Mouse (Mus musculus) ovary, adult 18-20 months (tissue): ENCODE results near the gene Nol4l.
A peak's percentile ranks its signal among the peaks of the same experiment; 100 is the strongest.

Experiments used
- DNase-seq: peaks from one replicate; pipeline ENCODE4 v3.0.0; 2022; ENCODE audit warnings: low spot score, mixed read lengths

The Nol4l gene

DNA sequence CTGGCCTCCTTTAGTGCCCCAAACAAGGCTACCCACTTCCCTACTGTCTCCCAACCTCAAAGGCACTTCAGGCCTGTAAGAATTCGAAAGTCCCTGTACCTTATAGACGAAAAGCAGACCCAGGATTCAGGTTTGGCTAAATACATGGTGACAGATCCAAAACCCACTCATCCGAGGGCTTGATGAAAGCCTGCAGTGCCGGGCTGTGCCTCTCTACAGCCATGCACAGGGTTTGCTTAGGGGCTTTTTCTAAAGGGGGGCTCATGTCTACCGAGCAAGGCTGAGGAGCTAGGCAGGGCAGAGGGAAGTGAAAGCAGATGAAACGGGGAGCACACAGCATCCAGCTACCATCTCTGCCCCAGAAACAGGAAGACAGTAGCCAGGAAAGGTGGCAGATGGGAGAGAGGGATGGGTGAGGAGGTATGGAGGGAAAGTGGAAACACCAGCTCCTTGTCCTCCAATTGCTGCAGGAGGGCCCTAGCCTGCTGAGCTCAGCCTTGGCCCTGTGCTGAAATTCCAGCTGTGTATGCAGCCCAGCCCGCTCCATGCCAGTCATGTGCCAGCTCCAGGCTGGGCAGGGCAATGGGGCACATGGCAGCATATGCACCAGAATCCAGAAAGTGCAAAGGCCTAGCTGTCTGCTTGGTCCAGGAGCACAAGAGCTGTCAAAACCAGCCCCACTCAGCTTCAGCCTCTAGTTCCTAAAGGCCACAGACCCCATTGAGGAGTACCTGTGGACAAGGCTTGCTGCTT, 48.5 kb downstream of the Nol4l start:
- no peak for DNase-seq

GRCm38 (mm10) chr2:153479486-153479885, 50.3 kb downstream of the Nol4l start:
- DNase-seq: no peak

- peak; percentile 40 for DNase-seq
Measured at GRCm38 (mm10) chr2:153478583-153478982, 51.2 kb downstream of the Nol4l start.

GRCm38 (mm10) chr2:153475114-153476112, 54.4 kb downstream of the Nol4l start:
- peak; percentile 56 for DNase-seq

- no peak for DNase-seq
Measured at GRCm38 (mm10) chr2:153470983-153471382, 58.8 kb downstream of the Nol4l start.

- no peak for DNase-seq
Measured at GRCm38 (mm10) chr2:153469764-153470163, 60.0 kb downstream of the Nol4l start.

DNA sequence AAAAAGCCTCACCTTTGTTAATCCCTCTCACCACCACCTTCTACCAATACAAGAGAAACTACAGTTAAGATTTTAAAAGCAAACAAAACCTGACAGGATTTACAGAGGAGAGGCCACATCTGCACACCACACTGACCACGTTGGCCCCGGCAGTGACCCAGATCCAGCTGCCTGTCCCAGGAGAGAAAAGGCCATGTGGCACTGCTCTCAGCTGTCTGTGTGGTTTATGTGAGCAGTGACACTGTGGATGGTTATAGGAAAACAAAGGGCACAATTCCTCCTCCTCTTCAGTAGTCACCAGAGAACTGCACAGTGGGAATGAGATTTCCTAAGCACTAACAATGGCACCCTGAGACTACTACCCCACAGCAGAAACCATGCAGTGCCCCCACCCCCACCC, 60.5 kb downstream of the Nol4l start:
- no peak for DNase-seq

DNA sequence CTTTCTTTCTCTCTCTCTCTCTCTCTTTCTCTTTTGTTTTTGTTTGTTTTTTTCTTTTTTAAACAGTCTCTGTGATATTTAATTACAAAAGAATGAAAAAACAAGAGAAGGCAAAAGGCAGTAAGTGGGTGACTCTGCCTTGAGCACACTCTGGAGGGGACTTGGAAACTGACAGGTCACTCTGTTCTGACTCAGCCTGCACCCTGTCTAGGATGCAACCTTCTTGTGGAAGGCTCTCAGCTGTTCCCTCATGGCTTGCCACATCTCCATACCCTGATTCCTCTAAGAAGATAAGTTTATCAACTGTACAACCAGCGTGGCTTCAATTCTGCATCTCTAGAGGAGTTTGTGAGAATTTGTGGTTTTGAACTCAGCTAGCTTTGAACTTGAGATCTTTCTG, 62.4 kb downstream of the Nol4l start:
- no peak for DNase-seq

- DNase-seq: no peak
Measured at GRCm38 (mm10) chr2:153463257-153463656, 66.5 kb downstream of the Nol4l start.

DNA sequence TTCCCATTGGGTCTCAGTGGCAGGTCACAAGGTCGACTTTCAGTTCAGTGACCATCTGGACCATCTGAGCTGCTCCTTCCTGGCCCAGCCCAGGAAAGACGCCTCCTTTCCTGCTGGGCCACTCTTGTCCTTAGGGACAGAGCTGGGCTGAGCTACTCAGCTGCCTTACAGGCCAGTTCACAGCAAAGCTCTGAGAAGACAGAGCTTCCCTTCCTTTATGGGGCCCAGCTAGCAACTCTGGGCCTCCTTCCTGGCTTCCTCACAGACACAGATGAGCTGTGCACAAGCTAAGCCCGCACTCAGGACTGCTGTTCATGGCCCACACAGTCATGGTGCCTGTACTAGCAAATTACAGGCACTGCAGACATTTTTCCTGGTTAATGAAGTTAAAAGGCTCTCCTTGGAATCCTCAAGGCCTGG, 71.7 kb downstream of the Nol4l start:
- DNase-seq: no peak

DNA sequence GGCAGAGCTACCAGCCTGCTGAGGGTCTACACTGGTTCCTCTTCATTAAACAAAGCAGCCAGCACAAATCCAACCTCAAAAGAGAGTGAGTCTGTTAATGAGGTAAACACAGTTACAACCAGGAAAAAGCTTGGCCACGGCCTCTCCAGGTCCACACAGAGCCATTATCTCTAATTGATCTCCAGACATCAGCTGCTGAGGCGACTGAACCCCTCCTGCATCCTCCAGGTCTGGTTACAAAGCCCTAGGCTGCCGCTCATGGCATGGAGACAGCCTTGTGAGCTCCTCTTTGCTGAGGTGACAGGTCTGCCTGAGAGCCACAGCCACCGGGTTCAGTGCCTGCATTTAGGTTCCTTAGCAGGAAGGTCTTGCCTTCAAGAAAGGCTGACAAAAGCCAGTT, 72.3 kb downstream of the Nol4l start:
- DNase-seq: no peak

GRCm38 (mm10) chr2:153454841-153455506, 74.8 kb downstream of the Nol4l start:
- no peak for DNase-seq

DNA sequence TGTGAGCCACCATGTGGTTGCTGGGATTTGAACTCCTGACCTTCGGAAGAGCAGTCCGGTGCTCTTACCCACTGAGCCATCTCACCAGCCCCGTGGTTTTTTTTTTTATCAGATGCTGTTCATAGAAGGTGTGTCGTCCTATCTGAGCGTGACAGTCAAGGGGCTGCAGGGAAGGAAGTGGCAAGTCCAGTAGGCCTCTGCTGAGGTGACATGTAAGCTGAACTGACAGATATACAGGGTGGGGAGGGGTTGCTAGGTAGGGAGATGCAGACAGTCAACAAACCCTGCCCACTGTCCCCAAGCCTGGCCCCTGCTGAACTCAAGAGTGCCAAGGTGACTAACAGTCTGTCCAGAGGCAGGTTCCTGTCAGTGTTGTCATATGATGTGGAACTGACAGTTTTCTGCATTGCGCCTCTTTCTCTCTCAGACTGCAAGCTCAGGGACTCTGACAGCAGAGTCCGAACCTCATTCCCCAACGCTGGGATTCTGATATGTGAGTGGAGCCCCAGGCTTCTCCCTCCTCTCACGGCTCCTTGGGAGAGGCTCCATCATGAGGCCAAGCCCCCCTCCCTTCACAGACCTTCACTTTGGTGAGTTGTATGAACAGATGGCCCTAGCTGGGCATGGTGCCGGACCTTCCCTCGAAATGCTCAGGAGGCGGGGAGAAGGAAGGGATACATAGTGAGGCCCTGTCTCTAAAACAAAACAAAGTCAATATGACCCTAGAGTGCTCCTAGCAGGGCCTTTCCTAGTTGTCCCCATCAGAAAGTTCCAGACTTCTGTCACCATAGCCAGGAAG, 75.6 kb downstream of the Nol4l start:
- no peak for DNase-seq

DNA sequence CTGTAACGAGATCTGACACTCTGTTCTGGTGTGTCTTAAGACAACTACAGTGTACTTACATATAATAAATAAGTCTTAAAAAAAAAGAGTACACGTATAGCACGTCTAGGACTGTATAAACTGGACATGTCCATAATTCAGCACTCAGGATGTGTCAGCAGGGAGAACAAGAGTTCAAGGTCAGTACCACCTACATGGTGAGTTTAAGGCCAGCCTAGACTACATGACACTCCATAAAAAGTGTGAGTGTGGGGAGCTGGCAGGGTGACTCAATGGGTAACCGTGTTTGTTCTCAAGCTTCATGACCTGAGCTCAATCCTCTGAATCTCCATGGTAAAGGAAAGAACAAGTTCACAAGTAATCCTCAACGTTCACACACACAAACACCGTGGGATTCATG, 81.3 kb downstream of the Nol4l start:
- DNase-seq: no peak

GRCm38 (mm10) chr2:153447719-153448118, 82.1 kb downstream of the Nol4l start:
- DNase-seq: peak; percentile 69

- no peak for DNase-seq
Measured at GRCm38 (mm10) chr2:153446476-153446875, 83.3 kb downstream of the Nol4l start.

DNA sequence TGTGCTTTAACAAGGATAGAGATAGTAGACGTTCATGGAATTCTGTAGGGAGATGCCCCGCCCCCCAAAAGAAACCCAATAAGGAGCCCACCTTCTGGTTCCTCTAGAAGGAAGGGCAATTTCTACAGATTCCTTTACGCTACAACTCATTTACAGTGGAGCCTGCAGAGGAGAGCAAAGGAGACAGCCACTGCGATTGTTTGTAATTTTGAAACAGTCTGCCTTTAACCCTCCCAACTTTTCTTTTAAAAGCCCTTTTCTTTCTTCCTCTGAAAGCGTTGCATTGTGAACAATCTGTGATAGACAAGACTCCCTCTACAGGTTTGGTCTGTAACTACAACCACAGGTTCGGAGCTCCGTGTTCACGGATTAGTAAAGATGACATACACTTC, 83.8 kb downstream of the Nol4l start:
- no peak for DNase-seq

DNA sequence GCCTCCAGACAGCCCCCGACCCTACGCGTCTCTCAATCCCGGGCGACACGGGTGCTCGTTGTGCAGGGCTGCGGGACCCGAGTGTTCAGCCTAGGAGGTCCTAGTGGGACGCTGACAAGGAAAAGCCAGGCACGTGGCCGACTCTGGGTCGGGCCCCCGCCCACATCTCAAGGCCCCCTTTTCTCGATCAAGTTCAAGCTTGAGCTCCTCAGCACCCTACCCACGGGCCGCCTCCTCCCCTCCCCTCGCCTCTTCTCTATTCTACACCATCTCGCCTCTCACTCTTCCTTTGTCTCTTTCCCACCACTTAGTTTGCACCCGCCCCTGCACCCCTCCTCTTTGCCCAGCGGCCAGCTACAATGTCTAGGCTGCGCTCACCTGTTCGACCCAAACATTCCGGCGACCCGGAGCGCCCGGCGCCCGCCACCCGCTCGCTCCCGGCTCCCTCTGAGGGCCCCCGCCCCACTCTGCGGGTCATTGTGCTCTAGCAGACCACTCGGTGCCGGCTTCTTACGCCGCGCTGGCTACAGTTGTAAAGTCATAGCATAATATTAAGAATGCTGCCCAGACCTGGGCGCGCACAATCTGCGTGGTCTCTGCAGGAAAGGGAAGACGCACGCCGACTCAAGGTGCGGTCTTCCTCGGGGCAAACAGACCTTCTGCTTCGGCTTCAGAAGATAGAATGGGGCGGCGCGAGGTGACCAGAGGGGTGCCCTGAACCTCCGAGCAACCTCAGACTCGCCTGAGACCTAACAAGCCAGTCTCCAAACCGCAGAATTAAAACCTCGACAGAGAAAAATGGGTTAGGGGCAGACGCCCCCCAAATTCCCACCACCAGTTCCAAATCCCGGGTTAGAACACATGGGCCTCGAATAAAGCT, 84.4 kb downstream of the Nol4l start:
- no peak for DNase-seq

DNA sequence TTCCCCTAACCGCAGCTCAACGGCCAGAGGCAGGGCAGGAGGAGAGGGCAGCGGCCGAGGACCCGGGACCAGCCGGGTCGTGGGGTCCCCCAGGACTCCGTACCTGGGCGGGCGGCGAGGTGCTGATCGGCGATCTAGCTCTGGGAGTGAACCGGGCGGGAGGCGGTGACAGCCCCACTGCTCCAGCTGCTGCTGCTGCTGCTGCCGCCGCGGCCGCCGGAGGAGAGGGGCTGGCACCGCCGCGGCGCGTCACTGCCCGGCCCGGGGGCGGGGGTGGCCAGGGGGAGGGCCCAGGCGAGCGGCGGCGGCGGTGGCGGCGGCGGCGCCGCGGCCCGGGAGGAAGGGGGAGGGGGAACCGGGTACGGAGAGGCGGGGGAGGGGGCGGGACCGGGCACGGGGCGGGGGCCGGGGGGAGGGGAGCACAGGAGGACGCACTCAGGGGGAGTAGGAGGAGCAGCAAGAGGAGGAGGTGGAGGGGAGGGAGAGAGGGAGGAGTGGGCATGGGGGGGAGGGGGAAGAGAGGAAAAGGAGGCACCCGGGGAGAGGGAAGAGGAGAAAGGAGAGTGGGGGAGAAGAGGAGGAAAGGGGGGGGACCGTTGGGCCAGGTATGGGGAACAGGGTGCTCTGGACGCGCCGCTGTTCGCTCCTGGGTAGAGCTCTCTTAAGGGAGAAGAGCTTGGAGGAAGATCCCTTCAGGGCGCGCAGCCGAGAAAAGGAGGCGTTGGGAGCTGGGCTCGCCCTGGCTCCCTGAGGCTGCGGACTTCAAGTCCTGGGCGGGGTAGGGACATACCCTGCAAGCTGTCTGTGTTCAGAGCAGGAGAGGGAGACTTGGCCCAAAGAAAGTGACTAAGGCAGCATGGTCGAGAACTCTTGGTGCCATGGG, 85.3 kb downstream of the Nol4l start:
- DNase-seq: peak; percentile 65
